Mouse (Mus musculus): ENCODE data around the gene Sumf2. TPM values are rescaled to one million over a fixed set of nuclear protein-coding genes. Genes with fewer than 3 reads are reported as not detected.

Gene Sumf2
- polyA plus RNA-seq, 1 experiment, result 48.6 TPM

GRCm38 (mm10) chr5:129864467-129864866 is 17.7 kb downstream of the Sumf2 start:
- TF ChIP-seq FOSL1 (IDR thresholded peaks at IDR 0.05; ENCODE audit: insufficient read depth, low read length, poor library complexity, severe bottlenecking) (no peak), MYOD1 (IDR thresholded peaks at IDR 0.05; ENCODE audit: control insufficient read depth, insufficient read length, low read depth) (no peak), MAX (IDR thresholded peaks at IDR 0.05) (no peak), CTCF (IDR thresholded peaks at IDR 0.05; ENCODE audit: control insufficient read depth, insufficient read depth, insufficient read length) (no peak), CEBPB (IDR thresholded peaks at IDR 0.05; ENCODE audit: low read depth) (no peak)
- no peaks in the 10 kb centered on the region for H3K27me3 ChIP-seq (ENCODE audit: control insufficient read depth, insufficient read depth, insufficient read length)
- no peak overlapping the region for H3K4me3 ChIP-seq (ENCODE audit: insufficient read depth, poor library complexity, severe bottlenecking)
- H3K79me3 ChIP-seq (ENCODE audit: low read depth), result no peaks in the 10 kb centered on the region
- H3K36me3 ChIP-seq (ENCODE audit: control insufficient read depth, insufficient read depth), result no peaks in the 10 kb centered on the region
- H3ac ChIP-seq (ENCODE audit: control insufficient read depth, insufficient read length, low read depth), result no peak overlapping the region
- no peaks in the 10 kb centered on the region for H3K79me2 ChIP-seq (ENCODE audit: control insufficient read depth, insufficient read depth)

DNA sequence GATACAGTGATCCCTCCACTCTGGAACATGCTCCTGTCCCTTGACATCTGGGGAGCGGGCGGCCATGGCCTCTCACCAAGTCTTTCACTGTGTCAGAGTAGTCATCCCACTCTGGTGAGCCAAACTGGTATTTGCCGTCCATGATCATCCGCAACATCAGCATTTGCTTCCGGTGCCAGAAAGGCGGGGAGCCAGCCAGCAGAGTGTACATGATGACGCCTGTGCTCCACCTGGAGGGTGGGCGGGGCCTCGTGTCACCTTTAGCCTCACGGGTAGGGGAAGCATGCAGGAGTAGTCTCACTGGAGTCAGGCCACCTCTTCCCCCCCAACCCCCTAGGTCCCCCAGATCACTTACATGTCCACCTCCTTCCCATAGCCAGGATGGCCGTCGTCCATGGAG is 19.1 kb downstream of the Sumf2 start:
- Histone ChIP-seq H3K79me2 (ENCODE audit: control insufficient read depth, insufficient read depth) (no peaks in the 10 kb centered on the region), H3K4me3 (ENCODE audit: insufficient read depth, poor library complexity, severe bottlenecking) (no peak overlapping the region)
- TF ChIP-seq MYOD1 (IDR thresholded peaks at IDR 0.05; ENCODE audit: control insufficient read depth, insufficient read length, low read depth), result no peak
- no peak for TF ChIP-seq MYOG (IDR thresholded peaks at IDR 0.05; ENCODE audit: control insufficient read depth, extremely low read depth, insufficient read length)

DNA sequence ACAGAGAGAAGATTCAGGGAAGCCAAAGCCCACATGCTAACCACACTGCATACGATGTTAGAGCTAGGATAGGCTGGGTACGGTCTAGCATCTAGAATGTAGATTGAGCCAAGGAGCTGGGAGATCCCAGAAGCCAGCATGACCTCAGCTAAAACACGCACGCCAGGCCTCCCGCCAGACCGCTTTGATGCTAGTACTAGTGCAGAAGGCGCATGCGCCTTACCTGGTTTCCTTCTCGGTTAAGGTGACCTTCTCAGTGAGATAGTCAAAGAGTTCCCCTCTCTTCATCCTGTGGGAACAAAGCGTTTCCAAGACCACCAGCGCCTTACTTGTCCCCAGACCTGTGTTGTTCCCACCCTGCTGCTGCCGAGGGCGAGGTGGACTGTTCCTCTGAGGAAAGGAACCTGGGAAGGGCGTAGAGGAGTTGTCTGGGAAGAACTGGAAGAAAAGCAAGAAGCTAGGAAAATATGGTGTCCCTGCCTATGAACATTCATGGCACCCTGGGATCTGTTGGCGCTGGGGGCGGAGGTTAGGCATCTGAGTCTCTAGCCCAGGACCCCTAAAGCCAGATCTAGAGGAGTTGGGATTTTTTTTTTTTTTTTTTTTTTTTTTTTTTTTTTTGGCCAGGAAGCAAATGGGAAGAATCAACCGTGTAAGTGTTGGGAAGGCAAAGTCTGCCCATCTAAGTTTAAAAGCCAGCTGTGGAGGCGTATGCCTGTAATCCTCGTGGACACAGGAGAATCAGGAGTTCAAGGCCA is 22.6 kb downstream of the Sumf2 start:
- no peaks in the 10 kb centered on the region for H3K79me2 ChIP-seq (ENCODE audit: control insufficient read depth, insufficient read depth)
- H3K4me3 ChIP-seq (ENCODE audit: insufficient read depth, poor library complexity, severe bottlenecking), result no peak overlapping the region
- no peaks in the 10 kb centered on the region for H3K36me3 ChIP-seq (ENCODE audit: control insufficient read depth, insufficient read depth)
- no peak for TF ChIP-seq MYOG (IDR thresholded peaks at IDR 0.05; ENCODE audit: control insufficient read depth, extremely low read depth, insufficient read length)
- TF ChIP-seq CTCF (IDR thresholded peaks at IDR 0.05; ENCODE audit: control insufficient read depth, insufficient read depth, insufficient read length), result no peak
- no peak for TF ChIP-seq MAX (IDR thresholded peaks at IDR 0.05)
- no peak for TF ChIP-seq CEBPB (IDR thresholded peaks at IDR 0.05; ENCODE audit: low read depth)
- TF ChIP-seq MYOD1 (IDR thresholded peaks at IDR 0.05; ENCODE audit: control insufficient read depth, insufficient read length, low read depth), result no peak
- no peak for TF ChIP-seq FOSL1 (IDR thresholded peaks at IDR 0.05; ENCODE audit: insufficient read depth, low read length, poor library complexity, severe bottlenecking)
- TF ChIP-seq USF1 (IDR thresholded peaks at IDR 0.05; ENCODE audit: low read depth), result no peak
- H3ac ChIP-seq (ENCODE audit: control insufficient read depth, insufficient read length, low read depth), result no peak overlapping the region
- no peaks in the 10 kb centered on the region for H3K79me3 ChIP-seq (ENCODE audit: low read depth)
- H3K27me3 ChIP-seq (ENCODE audit: control insufficient read depth, insufficient read depth, insufficient read length), result no peaks in the 10 kb centered on the region

More for the DNA sequence above, 19.1 kb downstream of the Sumf2 start:
- Histone ChIP-seq H3K36me3 (ENCODE audit: control insufficient read depth, insufficient read depth) (no peaks in the 10 kb centered on the region), H3ac (ENCODE audit: control insufficient read depth, insufficient read length, low read depth) (no peak overlapping the region), H3K27me3 (ENCODE audit: control insufficient read depth, insufficient read depth, insufficient read length) (no peaks in the 10 kb centered on the region), H3K79me3 (ENCODE audit: low read depth) (no peaks in the 10 kb centered on the region)

DNA sequence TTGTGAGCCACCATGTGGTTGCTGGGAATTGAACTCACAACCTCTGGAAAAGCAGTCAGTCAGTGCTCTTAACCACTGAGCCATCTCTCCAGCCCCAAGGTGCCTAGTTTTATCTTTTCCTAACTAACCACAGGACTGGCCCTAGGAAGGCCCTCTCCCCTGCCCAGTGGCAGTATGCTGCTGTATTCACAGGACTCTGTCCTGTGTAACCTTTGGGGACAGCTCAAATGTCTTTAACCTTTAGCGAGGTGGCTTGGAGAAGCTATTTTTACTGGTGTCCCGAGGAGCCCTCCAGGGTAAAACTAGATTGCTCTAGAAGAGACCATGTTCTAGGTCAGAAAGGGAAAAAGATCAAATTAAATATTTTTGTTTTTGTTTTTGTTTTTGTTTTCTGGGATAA is 24.5 kb downstream of the Sumf2 start:
- TF ChIP-seq USF1 (IDR thresholded peaks at IDR 0.05; ENCODE audit: low read depth) (no peak), FOSL1 (IDR thresholded peaks at IDR 0.05; ENCODE audit: insufficient read depth, low read length, poor library complexity, severe bottlenecking) (no peak), CEBPB (IDR thresholded peaks at IDR 0.05; ENCODE audit: low read depth) (no peak), MYOD1 (IDR thresholded peaks at IDR 0.05; ENCODE audit: control insufficient read depth, insufficient read length, low read depth) (no peak), MYOG (IDR thresholded peaks at IDR 0.05; ENCODE audit: control insufficient read depth, extremely low read depth, insufficient read length) (no peak), MAX (IDR thresholded peaks at IDR 0.05) (no peak)
- no peaks in the 10 kb centered on the region for H3K27me3 ChIP-seq (ENCODE audit: control insufficient read depth, insufficient read depth, insufficient read length)
- H3K79me3 ChIP-seq (ENCODE audit: low read depth), result no peaks in the 10 kb centered on the region
- no peak overlapping the region for H3ac ChIP-seq (ENCODE audit: control insufficient read depth, insufficient read length, low read depth)
- no peaks in the 10 kb centered on the region for H3K79me2 ChIP-seq (ENCODE audit: control insufficient read depth, insufficient read depth)
- no peaks in the 10 kb centered on the region for H3K36me3 ChIP-seq (ENCODE audit: control insufficient read depth, insufficient read depth)
- no peak overlapping the region for H3K4me3 ChIP-seq (ENCODE audit: insufficient read depth, poor library complexity, severe bottlenecking)

GRCm38 (mm10) chr5:129873942-129874341 is 27.2 kb downstream of the Sumf2 start:
- H3K27me3 ChIP-seq (ENCODE audit: control insufficient read depth, insufficient read depth, insufficient read length), result no peaks in the 10 kb centered on the region
- no peak overlapping the region for H3ac ChIP-seq (ENCODE audit: control insufficient read depth, insufficient read length, low read depth)
- H3K4me3 ChIP-seq (ENCODE audit: insufficient read depth, poor library complexity, severe bottlenecking), result no peak overlapping the region
- H3K36me3 ChIP-seq (ENCODE audit: control insufficient read depth, insufficient read depth), result no peaks in the 10 kb centered on the region
- H3K79me2 ChIP-seq (ENCODE audit: control insufficient read depth, insufficient read depth), result no peaks in the 10 kb centered on the region
- H3K79me3 ChIP-seq (ENCODE audit: low read depth), result no peaks in the 10 kb centered on the region
- TF ChIP-seq FOSL1 (IDR thresholded peaks at IDR 0.05; ENCODE audit: insufficient read depth, low read length, poor library complexity, severe bottlenecking) (no peak), CTCF (IDR thresholded peaks at IDR 0.05; ENCODE audit: control insufficient read depth, insufficient read depth, insufficient read length) (no peak), USF1 (IDR thresholded peaks at IDR 0.05; ENCODE audit: low read depth) (no peak)

GRCm38 (mm10) chr5:129875098-129875497 is 28.3 kb downstream of the Sumf2 start:
- no peaks in the 10 kb centered on the region for H3K27me3 ChIP-seq (ENCODE audit: control insufficient read depth, insufficient read depth, insufficient read length)
- no peaks in the 10 kb centered on the region for H3K36me3 ChIP-seq (ENCODE audit: control insufficient read depth, insufficient read depth)
- no peak overlapping the region for H3K4me3 ChIP-seq (ENCODE audit: insufficient read depth, poor library complexity, severe bottlenecking)
- no peak for TF ChIP-seq CTCF (IDR thresholded peaks at IDR 0.05; ENCODE audit: control insufficient read depth, insufficient read depth, insufficient read length)
- no peak for TF ChIP-seq USF1 (IDR thresholded peaks at IDR 0.05; ENCODE audit: low read depth)
- TF ChIP-seq MAX (IDR thresholded peaks at IDR 0.05), result no peak
- TF ChIP-seq FOSL1 (IDR thresholded peaks at IDR 0.05; ENCODE audit: insufficient read depth, low read length, poor library complexity, severe bottlenecking), result no peak
- no peak for TF ChIP-seq CEBPB (IDR thresholded peaks at IDR 0.05; ENCODE audit: low read depth)
- TF ChIP-seq MYOD1 (IDR thresholded peaks at IDR 0.05; ENCODE audit: control insufficient read depth, insufficient read length, low read depth), result no peak
- TF ChIP-seq MYOG (IDR thresholded peaks at IDR 0.05; ENCODE audit: control insufficient read depth, extremely low read depth, insufficient read length), result no peak
- no peak overlapping the region for H3ac ChIP-seq (ENCODE audit: control insufficient read depth, insufficient read length, low read depth)
- H3K79me3 ChIP-seq (ENCODE audit: low read depth), result no peaks in the 10 kb centered on the region
- no peaks in the 10 kb centered on the region for H3K79me2 ChIP-seq (ENCODE audit: control insufficient read depth, insufficient read depth)
